Mouse (Mus musculus) kidney, postnatal 10 days (tissue): ENCODE measurements around the gene Tex14.
"Not testable (repeated sequence)": the region's sequence is repeated elsewhere in the genome, so short reads cannot be mapped to it uniquely, and the experiment has no call there.

Experiments
- DNase-seq: peaks from one replicate; pipeline ENCODE4 v3.0.0; 2021; ENCODE audit warnings: mixed read lengths

Tex14 gene

DNA sequence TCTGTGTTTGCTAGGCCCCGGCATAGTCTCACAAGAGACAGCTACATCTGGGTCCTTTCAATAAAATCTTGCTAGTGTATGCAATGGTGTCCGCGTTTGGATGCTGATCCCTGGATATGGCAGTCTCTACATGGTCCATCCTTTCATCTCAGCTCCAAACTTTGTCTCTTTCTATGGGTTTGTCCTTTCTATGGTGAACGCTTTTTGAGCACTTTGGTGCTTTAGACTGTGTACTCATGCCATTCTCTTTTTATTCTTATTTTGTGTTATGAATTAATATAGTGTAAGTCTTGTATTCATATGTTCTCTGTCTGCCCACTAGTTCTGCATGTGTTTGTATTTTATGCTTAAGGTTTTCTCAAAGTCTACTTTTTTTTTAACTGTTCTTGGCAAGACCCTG, 67.2 kb downstream of the Tex14 start:
- not testable (repeated sequence) for DNase-seq

DNA sequence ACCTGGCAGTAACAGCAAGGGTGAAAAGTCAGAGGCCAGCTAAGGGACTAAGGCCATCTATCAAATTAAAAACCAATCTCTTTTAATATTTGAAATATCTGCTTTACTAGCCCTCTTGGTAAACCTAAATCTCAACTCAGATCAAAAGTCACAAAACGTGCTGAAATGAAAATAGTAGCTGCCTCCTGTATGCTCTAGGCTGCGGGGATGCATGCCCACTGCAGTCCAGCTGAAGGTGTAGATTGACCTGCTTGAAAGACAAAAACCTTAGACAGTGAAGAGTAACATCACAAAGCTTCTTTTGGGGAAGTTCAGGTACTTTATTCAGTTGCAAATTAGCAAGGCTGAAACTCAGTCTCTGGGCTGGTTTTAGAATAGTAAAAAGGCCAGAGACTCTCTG, 74.3 kb downstream of the Tex14 start:
- DNase-seq = not testable (repeated sequence)

DNA sequence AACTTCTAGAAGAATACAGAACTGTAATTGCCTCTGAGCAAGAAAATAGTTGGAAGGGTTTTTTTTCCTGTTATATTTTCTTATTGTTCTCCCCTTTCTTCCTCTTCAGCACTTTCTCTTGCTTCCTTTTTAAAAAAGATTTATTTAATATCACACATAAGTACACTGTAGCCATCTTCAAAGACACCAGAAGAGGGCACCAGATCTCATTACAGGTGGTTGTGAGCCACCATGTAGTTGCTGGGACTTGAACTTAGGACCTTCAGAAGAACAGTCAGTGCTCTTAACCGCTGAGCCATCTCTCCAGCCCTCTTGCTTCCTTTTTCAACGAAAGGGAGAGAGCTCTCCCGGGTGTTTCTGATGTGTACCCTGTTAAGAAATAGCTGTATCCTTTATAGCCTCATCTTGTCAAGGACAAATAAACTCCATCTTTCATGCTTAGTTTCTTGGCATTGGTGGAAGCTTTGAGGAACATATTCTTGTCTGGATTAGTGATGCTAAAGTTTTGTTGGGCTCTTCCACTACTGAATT, 79.0 kb downstream of the Tex14 start:
- DNase-seq = no peak

DNA sequence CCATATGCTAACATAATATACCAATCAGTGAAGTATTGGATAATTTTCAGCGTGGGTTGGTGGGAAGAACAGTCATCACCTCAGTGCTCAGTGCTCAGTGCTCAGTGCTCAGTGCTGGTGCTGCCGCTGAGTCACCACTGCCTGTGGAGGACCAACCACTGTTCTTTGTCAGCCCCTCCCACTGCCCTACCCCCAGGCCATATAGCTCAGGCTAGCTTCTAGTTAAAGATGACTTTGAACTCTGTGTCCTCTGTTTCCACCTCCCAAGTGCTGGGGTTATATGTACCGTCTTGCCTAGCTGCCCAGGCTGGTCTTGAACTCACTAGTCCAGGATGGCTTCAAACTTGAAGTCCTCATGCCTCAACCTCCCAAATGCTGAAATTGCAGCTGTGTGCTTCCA, 84.1 kb downstream of the Tex14 start:
- DNase-seq = no peak

DNA sequence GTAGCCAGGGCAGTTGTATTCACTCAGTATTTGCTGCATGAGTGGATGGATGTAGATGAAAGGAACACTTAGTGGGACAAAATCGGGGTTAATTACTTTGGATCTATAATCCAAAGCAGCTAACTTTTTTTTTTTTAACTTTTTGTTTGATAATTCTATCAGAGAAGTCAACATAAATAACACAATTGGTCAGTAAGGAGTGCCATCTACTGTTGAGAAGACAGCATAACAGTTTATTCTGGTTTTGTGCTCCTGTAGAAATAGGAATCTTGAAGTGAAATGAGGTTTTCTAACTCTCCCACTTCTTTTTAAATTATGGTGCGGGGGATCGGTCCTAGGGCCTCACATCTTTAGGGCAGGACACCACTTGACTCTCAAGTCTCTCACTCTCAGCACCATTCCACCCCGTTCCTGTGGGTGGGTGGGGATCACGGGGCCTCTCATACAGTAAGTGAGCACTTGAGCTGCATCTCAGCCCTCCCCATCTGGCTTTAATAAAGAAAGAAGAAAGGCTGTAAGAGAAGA, 99.9 kb downstream of the Tex14 start:
- DNase-seq = no peak

DNA sequence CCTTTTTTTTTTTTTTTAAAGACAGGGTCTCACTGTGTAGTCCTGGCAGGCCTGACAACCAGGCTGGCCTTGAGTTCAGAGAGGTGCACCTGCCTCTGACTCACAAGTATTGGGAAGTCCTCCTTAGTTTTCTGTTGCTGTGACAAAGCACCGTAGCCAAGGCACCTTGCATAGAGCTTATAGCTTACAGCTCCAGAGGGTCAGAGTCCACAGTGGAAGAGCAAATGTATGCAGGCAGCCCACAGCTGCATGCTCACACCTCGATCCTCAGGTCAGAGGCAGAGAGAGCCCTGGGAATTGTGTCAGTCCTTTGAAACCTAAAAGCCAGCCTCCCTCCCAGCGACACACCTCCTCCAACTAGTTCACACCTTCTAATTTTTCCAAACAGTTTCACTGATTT, 101.6 kb downstream of the Tex14 start:
- no peak for DNase-seq

DNA sequence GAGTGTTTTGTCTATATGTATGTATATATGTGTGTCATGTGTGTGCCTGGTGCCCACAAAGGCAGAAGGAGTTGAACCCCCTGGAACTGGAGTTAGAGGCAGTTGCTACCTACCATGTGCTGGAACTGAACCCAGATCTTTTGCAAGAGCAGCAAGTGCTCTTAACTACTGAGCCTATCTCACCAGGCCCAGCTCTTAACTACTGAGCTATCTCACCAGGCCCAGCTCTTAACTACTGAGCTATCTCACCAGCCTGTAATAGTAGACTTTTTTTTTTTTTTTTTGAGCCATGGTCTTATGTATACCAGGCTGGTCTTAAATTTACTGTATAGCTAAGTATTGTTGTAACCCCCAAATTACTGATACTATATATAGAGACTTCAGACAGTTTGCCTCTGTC, 102.2 kb downstream of the Tex14 start:
- DNase-seq = no peak

DNA sequence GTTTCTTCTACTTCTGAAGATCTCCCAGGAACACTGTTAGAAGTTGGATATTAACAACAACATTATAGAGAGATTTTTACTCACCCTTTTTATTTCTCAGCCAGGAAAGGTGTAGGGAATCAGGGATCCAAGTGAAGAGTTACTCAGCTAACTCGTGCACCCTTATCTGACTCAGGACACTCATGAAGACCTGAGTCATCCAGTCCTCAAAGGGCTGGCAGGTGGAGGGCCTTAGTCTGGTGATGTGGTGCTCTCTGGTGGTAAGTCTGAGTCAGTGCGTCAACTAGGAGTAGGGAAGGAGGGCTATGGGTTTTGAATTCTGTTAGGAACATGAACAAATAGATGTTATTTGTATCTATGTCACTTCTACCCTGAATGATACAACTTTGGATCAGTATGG, 114.4 kb downstream of the Tex14 start:
- DNase-seq = peak; percentile 24

DNA sequence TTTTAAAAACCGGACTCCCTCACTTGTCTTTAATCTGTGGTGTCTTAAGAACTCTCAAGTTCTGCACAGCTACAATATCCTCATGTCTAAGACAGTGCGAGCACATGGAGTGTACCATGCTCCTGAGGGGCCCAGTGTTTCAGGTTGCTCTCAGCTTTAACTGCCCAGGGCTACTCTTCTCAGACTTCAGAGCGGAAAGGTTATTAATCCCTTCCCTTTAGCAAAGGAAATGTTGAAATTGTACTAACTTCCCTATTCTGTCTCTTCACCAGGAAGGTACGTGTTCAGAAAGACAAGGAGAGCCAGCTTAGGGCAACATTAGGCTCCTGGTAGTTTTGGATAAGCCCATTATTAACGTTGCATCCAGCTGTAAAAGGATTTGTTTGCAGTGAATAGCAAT, 118.6 kb downstream of the Tex14 start:
- no peak for DNase-seq

DNA sequence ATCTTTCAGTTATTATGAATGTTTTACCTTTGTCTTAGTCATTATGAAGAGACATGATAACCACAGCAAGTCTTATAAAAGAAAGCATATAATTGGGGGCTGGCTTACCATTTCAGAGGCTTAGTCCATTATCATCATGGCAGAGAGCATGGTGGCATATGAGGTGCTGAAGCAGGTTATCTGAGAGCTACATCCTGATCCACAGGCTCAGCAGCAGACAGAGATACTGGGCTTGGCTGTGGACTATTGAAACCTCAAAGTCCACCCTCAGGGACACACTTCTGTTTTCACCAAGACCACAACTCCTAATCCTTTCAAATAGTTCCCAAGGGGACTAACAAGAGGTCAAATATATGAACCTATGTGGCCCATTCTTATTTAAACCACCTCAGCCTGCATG, 119.1 kb downstream of the Tex14 start:
- no peak for DNase-seq

DNA sequence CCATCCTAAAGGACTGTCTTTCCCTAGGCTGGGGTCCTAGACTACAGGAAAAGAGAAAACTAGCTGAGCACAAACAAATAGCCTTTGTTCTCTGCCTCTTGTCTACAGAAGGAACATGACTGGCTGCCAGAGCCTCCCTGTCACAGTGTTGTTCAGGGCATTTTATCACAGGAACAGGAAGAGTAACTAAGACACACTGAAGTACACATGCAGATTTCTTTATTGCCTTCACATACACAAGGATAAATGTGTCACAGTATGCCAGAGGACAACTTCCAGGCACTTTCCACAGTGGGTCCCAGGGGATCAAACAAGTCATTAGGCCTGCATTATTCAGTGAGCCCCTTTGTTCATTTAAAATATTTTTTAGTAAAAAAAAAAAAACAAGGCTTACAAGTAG, 119.9 kb downstream of the Tex14 start:
- no peak for DNase-seq

DNA sequence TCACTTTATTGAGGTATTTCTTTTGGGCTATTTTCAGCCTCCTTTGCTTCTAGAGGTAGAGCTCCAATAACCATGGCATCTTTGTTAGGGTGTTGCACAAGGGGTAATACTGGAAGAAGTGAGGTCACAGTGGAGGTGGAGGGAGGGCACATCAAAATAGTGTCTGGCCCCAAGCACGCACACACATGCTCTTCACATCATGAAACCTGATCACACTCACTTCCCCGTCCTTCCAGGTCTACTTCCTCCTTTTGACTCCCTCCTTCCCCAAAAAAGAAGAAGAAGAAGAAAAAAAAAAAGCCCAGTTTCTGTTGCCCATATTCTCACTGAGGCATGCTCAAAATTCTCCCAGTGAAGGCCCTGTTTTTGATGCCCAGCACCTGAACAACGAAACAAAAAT, 122.5 kb downstream of the Tex14 start:
- DNase-seq = no peak

DNA sequence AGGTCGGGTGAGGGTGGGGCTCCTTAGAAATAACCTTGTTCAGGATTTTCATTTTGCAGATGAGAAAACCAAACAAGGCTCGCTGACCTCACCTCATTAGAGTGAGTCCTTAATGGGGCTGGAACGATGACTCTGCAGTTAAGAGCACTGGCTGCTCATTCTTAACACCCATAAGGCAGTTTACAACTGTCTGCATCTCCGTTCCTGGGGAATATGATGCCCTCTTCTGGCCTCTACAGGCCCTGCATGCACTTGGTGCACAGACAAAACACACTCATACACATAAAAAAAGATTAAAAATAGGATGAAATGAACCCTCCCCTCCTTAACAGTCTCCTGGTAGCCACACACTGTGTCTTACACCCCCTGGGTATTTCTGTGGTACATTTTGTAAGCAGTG, 123.1 kb downstream of the Tex14 start:
- DNase-seq = no peak

DNA sequence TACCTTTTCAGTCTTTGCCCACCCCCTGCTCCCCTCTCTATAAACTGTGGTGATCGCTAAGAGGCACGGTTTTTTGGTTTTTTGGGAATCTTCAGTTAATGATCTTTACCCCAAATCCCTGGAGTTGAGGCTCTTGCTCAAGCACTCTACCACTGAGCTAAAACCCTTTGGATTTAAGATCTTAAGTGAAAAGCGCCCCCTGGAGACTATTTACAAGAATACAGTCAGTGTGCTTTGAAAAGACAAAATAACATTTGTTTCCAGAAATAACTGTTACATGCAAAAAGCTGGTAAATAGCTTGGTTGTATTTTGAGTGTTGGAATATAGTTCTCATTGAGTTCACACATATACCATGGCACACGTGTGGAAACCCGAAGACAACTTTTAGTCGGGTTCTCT, 126.8 kb downstream of the Tex14 start:
- DNase-seq = no peak

DNA sequence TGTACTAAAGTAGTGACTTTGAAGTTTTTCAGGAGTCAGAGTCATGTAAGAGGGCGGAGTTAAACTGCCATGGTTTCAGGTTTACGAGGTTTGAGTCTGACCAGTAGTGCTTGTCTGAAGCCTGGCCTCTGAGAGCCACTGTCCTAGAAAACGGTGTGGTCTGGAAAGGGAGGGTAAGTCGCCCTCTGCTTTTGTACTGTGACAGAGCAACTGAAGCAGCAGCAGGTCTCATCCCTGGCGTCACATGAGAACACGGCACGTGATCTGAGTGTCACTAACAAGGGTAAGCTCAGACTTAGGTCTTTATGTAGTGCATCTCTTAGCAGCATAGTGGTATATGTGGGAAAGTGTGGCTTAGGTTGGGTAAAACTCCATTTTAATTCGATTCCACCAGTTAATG, 137.4 kb downstream of the Tex14 start:
- no peak for DNase-seq

DNA sequence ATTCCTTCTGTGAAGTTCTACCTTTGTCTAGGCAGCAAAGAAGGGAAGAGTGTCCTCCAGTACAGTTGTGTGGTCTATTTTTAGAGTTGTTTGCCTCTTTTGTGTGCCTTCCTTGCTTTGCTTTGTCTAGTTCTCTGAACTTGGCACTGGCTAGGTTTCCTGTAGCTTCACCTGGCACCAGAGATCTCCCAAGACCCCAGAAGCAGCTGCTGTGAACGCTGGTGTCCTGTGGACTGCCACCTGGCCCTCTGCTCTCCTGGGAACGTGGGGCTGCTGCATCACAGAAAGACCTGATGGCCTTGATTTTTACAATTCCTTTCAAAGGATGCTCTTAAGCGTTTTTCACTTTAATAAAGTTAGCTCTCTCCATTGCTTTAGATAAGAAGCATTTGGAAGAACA, 138.0 kb downstream of the Tex14 start:
- no peak for DNase-seq

DNA sequence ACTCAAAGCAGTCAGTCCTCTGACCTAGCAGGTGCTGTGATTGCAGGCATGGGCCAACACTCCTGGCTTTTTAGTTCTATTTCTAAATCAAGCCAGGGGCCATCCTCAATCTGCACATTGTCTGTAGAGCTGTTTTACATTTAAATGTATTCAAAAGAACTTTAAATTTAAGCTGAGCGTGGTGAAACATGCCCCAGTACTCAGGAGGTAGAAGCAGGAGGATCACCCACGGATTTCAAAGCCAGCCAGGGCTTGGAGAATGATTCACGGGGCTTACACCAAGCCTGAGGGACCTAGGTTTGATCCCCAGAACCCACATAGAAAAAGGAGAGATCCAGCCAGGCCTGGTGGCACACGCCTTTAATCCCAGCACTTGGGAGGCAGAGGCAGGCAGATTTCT, 148.5 kb downstream of the Tex14 start:
- no peak for DNase-seq

DNA sequence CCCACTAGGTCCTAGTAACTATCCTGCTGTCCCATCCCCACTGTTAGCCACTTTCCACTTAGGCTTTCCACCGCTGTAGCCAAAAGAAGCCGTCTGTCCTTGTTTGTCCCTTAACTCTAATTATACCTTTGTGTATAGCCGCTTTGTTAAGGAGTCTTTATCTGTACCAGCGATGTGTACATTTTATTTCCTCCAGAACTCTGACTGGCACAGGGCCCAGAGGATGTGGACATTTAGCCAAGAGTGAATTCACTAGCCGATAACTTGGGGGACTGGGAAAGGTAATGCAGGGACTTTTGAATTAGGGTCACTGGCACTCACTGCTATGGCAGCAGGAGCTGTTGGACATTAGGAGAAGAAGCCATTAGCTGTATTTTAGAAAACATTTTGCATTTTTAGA, 149.5 kb downstream of the Tex14 start:
- no peak for DNase-seq

DNA sequence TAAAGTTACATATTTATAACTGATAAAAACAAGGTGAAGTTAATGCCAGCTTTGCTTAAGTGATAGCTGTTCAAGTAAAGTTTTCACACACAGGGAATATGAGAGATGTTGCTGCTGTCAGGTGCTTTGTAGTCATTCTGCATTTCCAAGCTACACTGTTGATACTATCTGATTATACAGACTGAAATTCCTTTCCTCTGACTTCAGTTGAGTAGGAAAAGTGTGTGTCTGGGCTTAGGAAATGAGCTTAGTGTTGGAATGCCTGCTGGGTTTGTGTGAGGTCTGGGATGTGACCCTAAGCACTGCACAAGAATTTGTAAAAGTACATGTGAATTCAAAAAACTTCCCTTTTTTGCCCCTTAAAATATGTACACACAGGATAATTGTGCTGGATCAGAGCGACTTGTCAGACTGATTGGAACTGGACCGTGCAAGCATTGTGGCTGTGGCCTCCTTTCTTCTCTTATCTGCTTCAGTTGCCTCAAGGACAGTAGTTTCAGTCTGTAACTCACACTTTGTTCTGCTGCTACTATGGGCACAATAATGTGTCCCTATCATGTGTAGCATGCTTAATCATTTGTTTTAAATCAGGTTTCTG, 150.3 kb downstream of the Tex14 start:
- DNase-seq = no peak

DNA sequence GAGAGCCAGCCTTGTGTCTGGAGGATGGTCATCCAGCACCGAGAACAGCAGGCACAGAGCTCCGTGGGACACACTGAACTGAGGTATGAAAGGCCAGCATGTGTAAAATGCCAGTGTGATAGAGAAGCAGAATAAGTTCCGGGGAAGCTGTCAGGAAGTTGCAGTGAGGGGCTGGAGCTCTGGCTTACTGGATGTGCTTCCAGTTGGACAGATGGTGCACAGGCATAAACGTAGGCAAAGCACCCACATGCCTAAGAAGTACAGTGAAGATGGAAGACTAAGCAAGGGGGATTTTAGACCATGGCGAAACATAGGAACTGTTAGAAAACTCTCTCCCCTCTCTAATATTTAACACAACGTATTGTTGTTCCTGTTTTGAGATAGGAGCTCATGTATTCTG, 156.3 kb downstream of the Tex14 start:
- DNase-seq = no peak

DNA sequence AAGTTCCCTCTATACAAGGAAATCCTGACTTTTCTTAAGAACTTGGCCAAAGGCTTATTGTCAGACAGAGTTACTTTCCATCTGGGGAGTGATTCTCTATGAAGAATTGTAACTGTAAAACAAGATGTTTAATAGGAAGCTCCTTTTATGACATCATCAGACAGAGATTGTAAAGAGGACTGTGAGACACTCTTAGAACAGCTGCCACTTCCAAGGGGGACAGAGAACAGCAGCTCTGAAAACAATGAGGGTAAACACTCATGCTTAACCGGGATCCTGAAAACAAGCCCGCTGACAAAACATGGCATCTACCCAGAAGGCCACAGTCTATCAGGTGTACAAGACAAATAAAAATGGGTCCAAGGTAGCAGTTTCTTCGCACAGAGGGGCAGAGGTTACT, 161.6 kb downstream of the Tex14 start, which contains the start of gene Gm11492:
Gene Gm11492, plus strand, starts transcription at position 153 of the 400 bp plus-strand sequence.
- DNase-seq = no peak

DNA sequence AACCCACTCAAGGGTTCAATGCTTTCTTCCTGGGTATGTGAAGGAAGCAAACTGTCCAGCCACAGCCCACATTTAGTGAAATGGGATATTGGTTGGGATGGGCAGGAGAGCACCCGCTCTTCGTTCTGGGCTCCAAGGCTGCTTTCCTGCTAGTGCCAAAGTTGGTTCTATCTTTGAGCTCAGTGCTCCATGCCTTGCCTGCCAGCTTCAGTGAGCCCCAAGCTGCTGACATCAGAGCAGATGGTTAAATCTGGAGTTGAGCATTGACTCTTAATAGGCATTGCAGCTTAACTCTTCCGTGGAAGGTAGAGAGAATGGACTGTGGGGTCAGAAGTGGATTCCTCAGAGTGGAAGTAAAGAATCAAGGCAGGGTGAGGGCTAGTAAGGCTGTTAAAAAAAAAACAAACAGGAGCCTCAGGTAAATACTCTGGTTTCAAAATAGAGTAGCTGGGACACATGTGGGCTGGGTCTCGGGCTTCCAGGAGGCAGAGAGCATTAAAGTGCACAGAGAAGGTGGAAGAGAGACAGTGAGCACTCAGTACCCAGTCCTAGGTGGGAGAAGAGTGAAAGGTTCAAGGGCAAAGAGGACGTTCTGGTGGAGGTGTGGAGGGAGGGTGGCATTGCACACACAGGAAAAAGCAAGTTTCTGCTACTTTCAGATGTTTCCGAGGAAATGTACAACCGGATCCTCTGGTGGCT, 163.5 kb downstream of the Tex14 start, which contains the start of gene Sept4:
Gene Sept4, plus strand, starts transcription at position 649 of the 699 bp plus-strand sequence.
- DNase-seq = no peak

DNA sequence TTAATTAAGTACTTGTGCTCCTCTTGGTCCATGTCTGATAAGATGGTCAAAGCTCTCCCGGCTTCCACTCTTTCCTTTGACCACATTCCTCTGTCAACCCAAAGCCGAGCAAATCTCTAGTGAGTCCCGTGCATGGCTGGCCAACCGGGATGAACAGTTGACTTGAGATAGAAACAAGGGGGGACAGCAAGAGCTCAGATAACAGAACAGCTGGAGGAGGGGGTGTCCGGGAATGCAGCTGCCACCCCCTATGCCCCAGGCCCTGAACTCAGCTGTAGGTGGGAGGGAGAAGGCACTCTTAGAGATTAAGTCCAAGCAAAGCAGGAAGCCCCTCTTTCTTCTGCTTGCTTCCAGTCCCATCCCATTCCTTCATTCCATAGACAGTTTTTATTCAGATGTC, 165.9 kb downstream of the Tex14 start:
- DNase-seq = no peak

DNA sequence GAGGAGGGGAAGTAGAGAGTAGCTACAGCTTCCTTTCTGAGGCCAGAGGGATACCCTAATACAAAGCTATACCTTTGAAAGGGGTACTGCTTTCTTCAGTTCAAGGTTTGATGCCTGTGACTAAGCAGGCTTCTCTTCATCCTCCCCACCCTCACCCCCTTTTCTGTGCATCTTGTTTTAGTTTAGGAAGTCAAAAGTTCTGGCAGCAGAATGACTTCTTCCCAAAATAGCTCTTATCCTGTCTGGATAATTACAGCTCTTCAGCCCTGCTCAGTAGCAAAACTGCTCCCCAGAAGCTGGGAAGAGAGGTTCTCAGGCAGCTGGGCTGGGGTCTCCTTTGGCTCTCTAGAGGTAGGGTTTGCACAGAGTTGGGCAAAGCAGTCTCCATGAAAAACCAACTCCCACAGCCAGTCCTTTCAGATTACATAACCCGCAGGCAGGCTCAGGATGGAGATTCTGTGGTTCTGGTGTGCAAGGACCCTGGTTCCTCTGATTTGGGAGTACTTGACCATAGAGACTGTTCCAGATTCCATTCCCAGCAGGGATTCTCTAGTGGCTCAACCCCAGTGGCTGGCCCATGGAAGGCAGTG, 166.6 kb downstream of the Tex14 start:
- no peak for DNase-seq
